Mouse (Mus musculus) myocyte (in vitro differentiated cells): ENCODE results near the gene Xkr7. TPM values are rescaled to one million over a fixed set of nuclear protein-coding genes. Genes with fewer than 3 reads are reported as not detected.

Experiments used
- H3K27me3 ChIP-seq: one replicate; pipeline ENCODE4 v1.6.1; 2011; ENCODE audit not compliant: control insufficient read depth, insufficient read depth, insufficient read length
- H3K36me3 ChIP-seq: one replicate; pipeline ENCODE4 v1.6.1; 2011; ENCODE audit not compliant: control insufficient read depth, insufficient read depth
- H3K4me2 ChIP-seq: one replicate; pipeline ENCODE4 v1.6.1; 2011; ENCODE audit warnings: low read depth, control low read depth
- H3K4me3 ChIP-seq: one replicate; pipeline ENCODE4 v1.5.1; 2011; ENCODE audit warnings: mild to moderate bottlenecking, control low read depth, moderate library complexity
- H3K79me2 ChIP-seq: one replicate; pipeline ENCODE4 v1.6.1; 2011; ENCODE audit not compliant: control insufficient read depth, insufficient read depth
- H3ac ChIP-seq: one replicate; pipeline ENCODE4 v1.6.1; 2011; ENCODE audit not compliant: control insufficient read depth, insufficient read length
- CEBPB ChIP-seq: IDR thresholded peaks from 2 replicates; pipeline ENCODE4 v1.6.1; 2011; ENCODE audit warnings: mild to moderate bottlenecking, moderate library complexity; ENCODE audit not compliant: poor library complexity, insufficient read depth, severe bottlenecking
- E2F4 ChIP-seq: IDR thresholded peaks from one replicate; pipeline ENCODE4 v1.6.1; 2011; ENCODE audit warnings: mild to moderate bottlenecking, control low read depth, moderate library complexity; ENCODE audit not compliant: insufficient read depth
- MAX ChIP-seq: IDR thresholded peaks from one replicate; pipeline ENCODE4 v1.6.1; 2011; ENCODE audit warnings: low read depth, mild to moderate bottlenecking, control low read depth
- MYOD1 ChIP-seq, 3 experiments: IDR thresholded peaks; one replicate each; pipeline ENCODE4 v1.6.1; 2011; ENCODE audit warnings: control low read depth in 2 of 3, low read depth in 2 of 3, mild to moderate bottlenecking in 2 of 3, moderate library complexity in 1 of 3; ENCODE audit not compliant: insufficient read length in 2 of 3, control insufficient read depth in 1 of 3
- MYOG ChIP-seq, 3 experiments: IDR thresholded peaks; one replicate each; pipeline ENCODE4 v1.6.1; 2011; ENCODE audit warnings: control low read depth in 2 of 3, low read depth in 2 of 3, mild to moderate bottlenecking in 2 of 3; ENCODE audit not compliant: insufficient read length in 2 of 3, control insufficient read depth in 1 of 3, insufficient read depth in 1 of 3
- POLR2A ChIP-seq: IDR thresholded peaks from one replicate; pipeline ENCODE4 v1.6.1; 2011; ENCODE audit warnings: low read depth, mild to moderate bottlenecking, control low read depth, moderate library complexity; ENCODE audit not compliant: insufficient read length
- POLR2AphosphoS2 ChIP-seq: IDR thresholded peaks from one replicate; pipeline ENCODE4 v1.6.1; 2011; ENCODE audit warnings: low read depth, control low read depth; ENCODE audit not compliant: insufficient read length
- REST ChIP-seq: IDR thresholded peaks from one replicate; pipeline ENCODE4 v1.6.1; 2011; ENCODE audit warnings: mild to moderate bottlenecking, control low read depth, moderate library complexity; ENCODE audit not compliant: insufficient read depth, insufficient read length
- SRF ChIP-seq: IDR thresholded peaks from one replicate; pipeline ENCODE4 v1.6.1; 2011; ENCODE audit warnings: low read depth; ENCODE audit not compliant: control insufficient read depth, insufficient read length
- TCF12 ChIP-seq: IDR thresholded peaks from one replicate; pipeline ENCODE4 v1.6.1; 2011; ENCODE audit warnings: mild to moderate bottlenecking, control low read depth; ENCODE audit not compliant: poor library complexity, insufficient read depth, severe bottlenecking
- TCF3 ChIP-seq: IDR thresholded peaks from one replicate; pipeline ENCODE4 v1.6.1; 2011; ENCODE audit warnings: low read depth, control low read depth; ENCODE audit not compliant: insufficient read length
- USF1 ChIP-seq: IDR thresholded peaks from one replicate; pipeline ENCODE4 v1.6.1; 2011; ENCODE audit warnings: low read depth, mild to moderate bottlenecking, control low read depth, moderate library complexity
- polyA plus RNA-seq: library from polyadenylated mRNA; unstranded; fragments of >200 nt; fragmentation: generic; extraction: Trizol; gene quantifications from one replicate; pipeline ENCODE4 v1.2.1, GENCODE M21; 2012; ENCODE audit warnings: missing spikeins

Xkr7 gene
- polyA plus RNA-seq, 1 experiment: not detected

GRCm38 (mm10) chr2:153070762-153071490 lies 39.3 kb downstream of the Xkr7 start:
- no peak for TF ChIP-seq SRF
- no peaks in the 10 kb centered on the region for H3K79me2 ChIP-seq
- no peaks in the 10 kb centered on the region for H3K36me3 ChIP-seq
- H3K4me3 ChIP-seq: no peak overlapping the region
- H3K27me3 ChIP-seq: peaks cover 62% of the 10 kb centered on the region
- no peak overlapping the region for H3ac ChIP-seq
- no peak overlapping the region for H3K4me2 ChIP-seq

- TF ChIP-seq TCF3 (peak; percentile 95), MYOG (IDR thresholded peaks at IDR 0.05; ENCODE audit: control insufficient read depth in 1 of 3, insufficient read depth in 1 of 3, insufficient read length in 2 of 3, low read depth in 2 of 3) (peak in 2 of 3 experiments; percentile 91 to 94), SRF (no peak), MYOD1 (IDR thresholded peaks at IDR 0.05; ENCODE audit: control insufficient read depth in 1 of 3, insufficient read length in 2 of 3, low read depth in 2 of 3) (peak in 2 of 3 experiments; percentile 89 to 96)
- no peak overlapping the region for H3K4me2 ChIP-seq
- peaks cover 64% of the 10 kb centered on the region for H3K27me3 ChIP-seq
- no peak overlapping the region for H3ac ChIP-seq
- H3K36me3 ChIP-seq: no peaks in the 10 kb centered on the region
- no peaks in the 10 kb centered on the region for H3K79me2 ChIP-seq
- H3K4me3 ChIP-seq: no peak overlapping the region
Observed at GRCm38 (mm10) chr2:153071491-153072184, 40.0 kb downstream of the Xkr7 start.

GRCm38 (mm10) chr2:153074651-153075050 lies 43.0 kb downstream of the Xkr7 start:
- no peak overlapping the region for H3ac ChIP-seq
- no peaks in the 10 kb centered on the region for H3K36me3 ChIP-seq
- peaks cover 62% of the 10 kb centered on the region for H3K27me3 ChIP-seq
- no peak overlapping the region for H3K4me3 ChIP-seq
- H3K4me2 ChIP-seq: no peak overlapping the region
- TF ChIP-seq USF1: no peak
- no peak for TF ChIP-seq TCF12
- TF ChIP-seq POLR2AphosphoS2: no peak
- no peak for TF ChIP-seq CEBPB
- no peak for TF ChIP-seq MYOD1 (IDR thresholded peaks at IDR 0.05; ENCODE audit: control insufficient read depth in 1 of 3, insufficient read length in 2 of 3, low read depth in 2 of 3)
- TF ChIP-seq MAX: no peak
- TF ChIP-seq E2F4: no peak
- no peak for TF ChIP-seq POLR2A
- TF ChIP-seq MYOG (IDR thresholded peaks at IDR 0.05; ENCODE audit: control insufficient read depth in 1 of 3, insufficient read depth in 1 of 3, insufficient read length in 2 of 3, low read depth in 2 of 3): no peak
- no peak for TF ChIP-seq TCF3
- TF ChIP-seq REST: no peak
- no peak for TF ChIP-seq SRF
- H3K79me2 ChIP-seq: no peaks in the 10 kb centered on the region

- H3K4me3 ChIP-seq: no peak overlapping the region
- no peaks in the 10 kb centered on the region for H3K79me2 ChIP-seq
- no peak overlapping the region for H3K4me2 ChIP-seq
- no peaks in the 10 kb centered on the region for H3K36me3 ChIP-seq
- H3K27me3 ChIP-seq: peaks cover 51% of the 10 kb centered on the region
- H3ac ChIP-seq: no peak overlapping the region
- no peak for TF ChIP-seq E2F4
- no peak for TF ChIP-seq TCF12
- no peak for TF ChIP-seq USF1
- TF ChIP-seq MAX: no peak
- no peak for TF ChIP-seq POLR2A
- no peak for TF ChIP-seq REST
- TF ChIP-seq POLR2AphosphoS2: no peak
- TF ChIP-seq MYOD1 (IDR thresholded peaks at IDR 0.05; ENCODE audit: control insufficient read depth in 1 of 3, insufficient read length in 2 of 3, low read depth in 2 of 3): no peak
- no peak for TF ChIP-seq SRF
- no peak for TF ChIP-seq CEBPB
- TF ChIP-seq MYOG (IDR thresholded peaks at IDR 0.05; ENCODE audit: control insufficient read depth in 1 of 3, insufficient read depth in 1 of 3, insufficient read length in 2 of 3, low read depth in 2 of 3): no peak
- TF ChIP-seq TCF3: no peak
Observed at GRCm38 (mm10) chr2:153075961-153076360, 44.3 kb downstream of the Xkr7 start.

- TF ChIP-seq CEBPB (no peak), TCF12 (no peak), MAX (no peak), E2F4 (no peak), POLR2AphosphoS2 (no peak), POLR2A (no peak), USF1 (no peak), TCF3 (no peak), MYOG (IDR thresholded peaks at IDR 0.05; ENCODE audit: control insufficient read depth in 1 of 3, insufficient read depth in 1 of 3, insufficient read length in 2 of 3, low read depth in 2 of 3) (no peak), SRF (no peak), MYOD1 (IDR thresholded peaks at IDR 0.05; ENCODE audit: control insufficient read depth in 1 of 3, insufficient read length in 2 of 3, low read depth in 2 of 3) (no peak), REST (no peak)
- Histone ChIP-seq H3K27me3 (peaks cover 20% of the 10 kb centered on the region), H3K79me2 (no peaks in the 10 kb centered on the region), H3K36me3 (no peaks in the 10 kb centered on the region), H3K4me3 (no peak overlapping the region), H3K4me2 (no peak overlapping the region), H3ac (no peak overlapping the region)
Observed at GRCm38 (mm10) chr2:153080841-153081523, 49.3 kb downstream of the Xkr7 start.
